Mouse (Mus musculus) lung, postnatal 0 days (tissue): ENCODE data around the gene Rgs7.

ENCODE experiments used
- CTCF ChIP-seq: IDR thresholded peaks from 2 replicates; pipeline ENCODE4 v1.5.1; 2016; ENCODE audit warnings: antibody characterized with exemption, mild to moderate bottlenecking
- EP300 ChIP-seq: IDR thresholded peaks from 2 replicates; pipeline ENCODE4 v1.6.1; 2016; ENCODE audit warnings: antibody characterized with exemption, mild to moderate bottlenecking, control low read depth

DNA sequence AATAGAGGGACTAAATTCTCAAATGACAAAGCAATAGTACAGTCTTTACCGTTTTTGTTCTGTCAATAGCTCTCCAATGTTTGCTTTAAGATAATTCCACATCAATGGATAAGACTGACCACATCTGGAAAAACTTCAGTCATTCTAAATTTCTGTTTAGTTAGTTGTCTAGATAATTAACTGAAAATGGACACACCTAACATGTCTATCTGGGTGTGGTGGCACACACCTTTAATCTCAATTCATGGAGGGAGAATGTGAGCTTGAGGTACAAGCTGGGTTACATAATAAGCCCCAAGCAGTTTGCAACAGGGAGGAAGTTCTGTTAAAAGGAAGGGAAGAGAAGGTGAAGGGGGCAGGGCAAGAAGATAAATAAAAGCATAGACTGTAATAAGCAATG is 45.0 kb upstream of the Rgs7 start:
- TF ChIP-seq CTCF (no peak), EP300 (no peak)
